Mouse (Mus musculus) cerebellum, postnatal 4 days (tissue): ENCODE results near the gene Pttg1.
A peak's percentile ranks its signal among the peaks of the same experiment; 100 is the strongest.

Source experiments
- DNase-seq, 2 experiments: peaks; one replicate each; pipeline ENCODE4 v3.0.0; 2022; ENCODE audit warnings: low spot score in 2 of 2, mixed read lengths in 1 of 2

The Pttg1 gene

GRCm38 (mm10) chr11:43425824-43426413 is at the start of gene Pttg1:
Pttg1 (minus strand) TSS chr11:43426251.
- peak; percentile 36 to 52 for DNase-seq

GRCm38 (mm10) chr11:43474225-43474774 is 48.2 kb upstream of the Pttg1 start, which contains the start of gene C1qtnf2:
C1qtnf2 (plus strand) TSS chr11:43474276.
- DNase-seq, result no peak

GRCm38 (mm10) chr11:43473635-43474224 is 47.7 kb upstream of the Pttg1 start:
- DNase-seq, result no peak

GRCm38 (mm10) chr11:43473115-43473514 is 47.1 kb upstream of the Pttg1 start:
- DNase-seq, result no peak

GRCm38 (mm10) chr11:43470881-43471820 is 45.1 kb upstream of the Pttg1 start:
- no peak for DNase-seq

GRCm38 (mm10) chr11:43470118-43470517 is 44.1 kb upstream of the Pttg1 start:
- DNase-seq, result no peak

GRCm38 (mm10) chr11:43463204-43463603 is 37.2 kb upstream of the Pttg1 start:
- DNase-seq, result no peak

- DNase-seq, result no peak
These were observed 26.2 kb upstream of the Pttg1 start for GRCm38 (mm10) chr11:43452266-43452665.

GRCm38 (mm10) chr11:43451322-43451721 is 25.3 kb upstream of the Pttg1 start:
- DNase-seq, result no peak

GRCm38 (mm10) chr11:43449916-43450315 is 23.9 kb upstream of the Pttg1 start:
- DNase-seq, result no peak

GRCm38 (mm10) chr11:43443183-43443582 is 17.1 kb upstream of the Pttg1 start:
- DNase-seq, result no peak

GRCm38 (mm10) chr11:43441121-43441520 is 15.1 kb upstream of the Pttg1 start:
- DNase-seq, result no peak

GRCm38 (mm10) chr11:43434024-43434407 is 8.0 kb upstream of the Pttg1 start:
- no peak for DNase-seq

- peak; percentile 29 to 65 for DNase-seq
These were observed 7.4 kb upstream of the Pttg1 start, which contains the start of gene Slu7 for GRCm38 (mm10) chr11:43433254-43434023. Slu7 (plus strand) TSS chr11:43433744.

GRCm38 (mm10) chr11:43426414-43426884 is 398 bp upstream of the Pttg1 start:
- no peak for DNase-seq

GRCm38 (mm10) chr11:43425166-43425709 is 813 bp downstream of the Pttg1 start:
- no peak for DNase-seq

- no peak for DNase-seq
These were observed 1.7 kb downstream of the Pttg1 start for GRCm38 (mm10) chr11:43424386-43424785.

- DNase-seq, result no peak
These were observed 8.8 kb downstream of the Pttg1 start for GRCm38 (mm10) chr11:43417201-43417600.

GRCm38 (mm10) chr11:43412771-43413451 is 13.1 kb downstream of the Pttg1 start:
- DNase-seq, result peak; percentile 69 to 84

GRCm38 (mm10) chr11:43411413-43411812 is 14.6 kb downstream of the Pttg1 start:
- peak; percentile 39 to 74 for DNase-seq
